Mouse (Mus musculus): Measurements from ENCODE around the gene Aox2. TPM values are rescaled to one million over a fixed set of nuclear protein-coding genes. Genes with fewer than 3 reads are reported as not detected.

Aox2 gene
- total and polyA plus RNA-seq, 3 experiments: not detected

DNA sequence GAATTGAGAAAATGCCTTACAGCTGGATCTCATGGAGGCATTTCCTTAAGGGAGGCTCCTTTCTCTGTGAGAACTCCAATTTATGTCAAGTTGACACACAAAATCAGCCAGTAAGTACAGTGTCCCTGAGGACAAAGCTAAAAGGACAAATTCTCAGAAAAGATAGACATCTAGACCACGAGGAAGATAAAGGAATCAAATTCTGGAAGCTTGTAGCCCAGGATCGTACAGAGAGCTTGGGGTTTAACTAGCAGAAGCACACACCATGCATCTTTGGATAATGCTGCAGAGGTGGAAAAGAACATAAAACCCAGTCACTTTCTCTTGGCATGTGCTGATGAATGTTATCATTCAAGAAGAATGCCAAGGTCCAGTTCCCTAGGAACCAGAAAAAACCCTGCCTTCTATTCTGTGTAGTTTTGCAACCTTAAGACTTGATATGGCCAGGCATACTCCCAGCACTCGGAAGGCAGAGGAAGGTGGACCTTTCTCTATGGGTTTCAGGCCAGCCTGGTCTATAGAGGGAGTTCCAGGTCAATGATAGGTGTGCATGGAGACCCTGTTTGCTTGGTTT lies 97.5 kb downstream of the Aox2 start:
- TF ChIP-seq UBTF (IDR thresholded peaks at IDR 0.05; ENCODE audit: low read depth, low read length): no peak
- no peak for TF ChIP-seq MXI1 (IDR thresholded peaks at IDR 0.05; ENCODE audit: low read depth, low read length)
- no peak for TF ChIP-seq PAX5 (IDR thresholded peaks at IDR 0.05; ENCODE audit: low read length)
- TF ChIP-seq EP300 (IDR thresholded peaks at IDR 0.05; ENCODE audit: low read length): no peak
- no peak for TF ChIP-seq NELFE (IDR thresholded peaks at IDR 0.05; ENCODE audit: low read depth, low read length)
- TF ChIP-seq IRF4 (IDR thresholded peaks at IDR 0.05; ENCODE audit: low read depth, low read length): no peak
- no peak for TF ChIP-seq CHD2 (IDR thresholded peaks at IDR 0.05; ENCODE audit: low read length)
- TF ChIP-seq ZC3H11A (IDR thresholded peaks at IDR 0.05; ENCODE audit: low read depth, low read length): no peak
- TF ChIP-seq SIN3A (IDR thresholded peaks at IDR 0.05; ENCODE audit: low read length): no peak
- no peak for TF ChIP-seq TBP (conservative IDR thresholded peaks at IDR 0.05; ENCODE audit: low read depth, low read length)
- TF ChIP-seq RAD21 (IDR thresholded peaks at IDR 0.05; ENCODE audit: low read depth, low read length): no peak
- no peak for TF ChIP-seq ELF1 (IDR thresholded peaks at IDR 0.05; ENCODE audit: low read depth, low read length)
- H3K9me3 ChIP-seq (replicated peaks; ENCODE audit: low read length): no peaks in the 10 kb centered on the region
- no peak overlapping the region for H3K4me3 ChIP-seq (replicated peaks in 1 of 3; ENCODE audit: low read depth in 2 of 3, low read length in 2 of 3, poor library complexity in 1 of 3)
- H3K36me3 ChIP-seq (replicated peaks in 1 of 2; ENCODE audit: control insufficient read depth in 1 of 2, insufficient read depth in 1 of 2, low read length in 1 of 2): no peaks in the 10 kb centered on the region
- H3K4me2 ChIP-seq (ENCODE audit: insufficient read depth, low read depth, poor library complexity, severe bottlenecking): no peak overlapping the region
- H3K79me2 ChIP-seq (replicated peaks; ENCODE audit: control insufficient read depth, extremely low read depth, insufficient read depth, poor library complexity, severe bottlenecking): no peaks in the 10 kb centered on the region
- peaks cover 0 to 3% of the 10 kb centered on the region in 2 experiments; a peak in 2 of 4 replicates for H3K4me1 ChIP-seq (ENCODE audit: control insufficient read depth in 1 of 2, insufficient read depth in 2 of 2)
- H3K9ac ChIP-seq (ENCODE audit: insufficient read depth, low read depth): no peak overlapping the region
- in situ Hi-C loops (cut with MboI; ENCODE audit: low pct_ligation_motif_present, low pct_unique_long_range_greater_than_20kb, low sequenced_read_pairs): no loop called here
- H3K27ac ChIP-seq (ENCODE audit: insufficient read depth, low read depth): no peak overlapping the region
- dilution Hi-C loops (cut with MboI; ENCODE audit: extremely low pct_ligation_motif_present, extremely low pct_unique_long_range_greater_than_20kb, low sequenced_read_pairs): no loop called here
- no peak for DNase-seq (ENCODE audit: extremely low read depth)
- H3K27me3 ChIP-seq (replicated peaks): no peaks in the 10 kb centered on the region

DNA sequence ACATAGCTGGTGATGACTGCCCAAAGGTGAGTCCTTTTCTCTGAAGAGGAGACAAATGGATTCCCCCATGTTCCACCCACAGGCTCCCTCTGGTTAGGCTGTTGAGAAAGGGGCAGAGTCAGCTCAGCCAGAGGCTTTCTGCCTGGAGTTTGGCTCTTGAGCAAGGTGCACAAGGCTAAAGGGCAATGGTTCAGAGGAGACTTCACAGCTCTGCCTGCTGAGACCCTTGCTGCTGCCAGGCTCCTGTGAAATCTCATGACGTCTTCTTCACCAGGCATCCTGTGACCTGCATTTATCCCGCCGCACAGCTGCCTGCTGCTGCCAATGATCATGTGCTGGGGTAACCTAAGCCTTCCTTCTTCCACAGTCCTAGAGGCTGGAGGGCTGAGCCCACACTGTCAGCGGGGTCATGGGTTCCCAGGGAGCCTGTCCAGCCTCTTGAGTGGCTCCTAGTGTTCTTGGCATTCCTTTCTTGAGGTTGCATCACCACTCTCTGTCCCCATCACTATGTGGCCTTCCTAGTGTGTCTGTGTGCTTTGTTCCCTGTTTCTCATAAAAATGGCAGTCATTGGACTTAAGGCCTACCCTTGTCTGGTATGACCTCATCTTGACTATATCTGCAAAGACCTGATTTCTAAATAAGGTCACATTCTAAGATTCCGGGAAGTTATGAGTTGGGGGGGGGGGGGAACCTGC lies 104.6 kb downstream of the Aox2 start:
- TF ChIP-seq USF2 (conservative IDR thresholded peaks at IDR 0.05; ENCODE audit: low read depth, low read length) (no peak), MYC (IDR thresholded peaks at IDR 0.05; ENCODE audit: low read depth, low read length) (no peak), GABPA (IDR thresholded peaks at IDR 0.05; ENCODE audit: insufficient replicate concordance, low read depth, low read length) (no peak), MAZ (IDR thresholded peaks at IDR 0.05; ENCODE audit: low read depth, low read length) (no peak), ZMIZ1 (IDR thresholded peaks at IDR 0.05; ENCODE audit: low read depth, low read length) (no peak), ZKSCAN1 (IDR thresholded peaks at IDR 0.05; ENCODE audit: borderline replicate concordance, low read depth, low read length) (no peak), MAFK (IDR thresholded peaks at IDR 0.05; ENCODE audit: insufficient replicate concordance, low read length) (no peak), ELF1 (IDR thresholded peaks at IDR 0.05; ENCODE audit: low read depth, low read length) (no peak), POLR2AphosphoS2 (IDR thresholded peaks at IDR 0.05; ENCODE audit: low read depth, low read length) (no peak), HCFC1 (IDR thresholded peaks at IDR 0.05; ENCODE audit: low read depth, low read length) (no peak), ZNF384 (IDR thresholded peaks at IDR 0.05; ENCODE audit: low read depth, low read length) (no peak), NRF1 (IDR thresholded peaks at IDR 0.05; ENCODE audit: low read depth, low read length) (no peak), RAD21 (IDR thresholded peaks at IDR 0.05; ENCODE audit: low read depth, low read length) (no peak), KAT2A (IDR thresholded peaks at IDR 0.05; ENCODE audit: insufficient replicate concordance, low read length) (no peak)
- dilution Hi-C loops (cut with MboI; ENCODE audit: extremely low pct_ligation_motif_present, extremely low pct_unique_long_range_greater_than_20kb, low sequenced_read_pairs): no loop called here
- H3K36me3 ChIP-seq (replicated peaks in 1 of 2; ENCODE audit: control insufficient read depth in 1 of 2, insufficient read depth in 1 of 2, low read length in 1 of 2): no peaks in the 10 kb centered on the region

More for the DNA sequence above, 104.6 kb downstream of the Aox2 start:
- H3K79me2 ChIP-seq (replicated peaks; ENCODE audit: control insufficient read depth, extremely low read depth, insufficient read depth, poor library complexity, severe bottlenecking): no peaks in the 10 kb centered on the region
- H3K27ac ChIP-seq (ENCODE audit: insufficient read depth, low read depth): no peak overlapping the region
- H3K9me3 ChIP-seq (replicated peaks; ENCODE audit: low read length): no peaks in the 10 kb centered on the region
- H3K4me1 ChIP-seq (ENCODE audit: control insufficient read depth in 1 of 2, insufficient read depth in 2 of 2): no peaks in the 10 kb centered on the region; a peak in 1 of 4 replicates
- no peak for DNase-seq (ENCODE audit: extremely low read depth)
- H3K9ac ChIP-seq (ENCODE audit: insufficient read depth, low read depth): no peak overlapping the region
- in situ Hi-C loops (cut with MboI; ENCODE audit: low pct_ligation_motif_present, low pct_unique_long_range_greater_than_20kb, low sequenced_read_pairs): no loop called here
- no peaks in the 10 kb centered on the region for H3K27me3 ChIP-seq (replicated peaks)
- no peak overlapping the region for H3K4me3 ChIP-seq (replicated peaks in 1 of 3; ENCODE audit: low read depth in 2 of 3, low read length in 2 of 3, poor library complexity in 1 of 3)
- no peak overlapping the region for H3K4me2 ChIP-seq (ENCODE audit: insufficient read depth, low read depth, poor library complexity, severe bottlenecking)
